Mouse (Mus musculus): ENCODE measurements around the gene Gm5737.

The Gm5737 gene

GRCm38 (mm10) chr7:120811834-120812415, at the start of gene Gm5737:
Gene Gm5737 (plus strand): TSS chr7:120812365.
- DNase-seq (ENCODE audit: low read depth, low spot score): no peak

GRCm38 (mm10) chr7:120767369-120767768, 44.8 kb upstream of the Gm5737 start:
- DNase-seq (ENCODE audit: low read depth, low spot score): no peak

- no peak for DNase-seq (ENCODE audit: low read depth, low spot score)
Observed at GRCm38 (mm10) chr7:120771389-120771788, 40.8 kb upstream of the Gm5737 start.

GRCm38 (mm10) chr7:120778012-120778411, 34.2 kb upstream of the Gm5737 start:
- no peak for DNase-seq (ENCODE audit: low read depth, low spot score)

- DNase-seq (ENCODE audit: low read depth, low spot score): no peak
Observed at GRCm38 (mm10) chr7:120795544-120795943, 16.6 kb upstream of the Gm5737 start.

- no peak for DNase-seq (ENCODE audit: low read depth, low spot score)
Observed at GRCm38 (mm10) chr7:120796369-120796768, 15.8 kb upstream of the Gm5737 start.

GRCm38 (mm10) chr7:120803268-120803667, 8.9 kb upstream of the Gm5737 start:
- DNase-seq (ENCODE audit: low read depth, low spot score): no peak

- DNase-seq (ENCODE audit: low read depth, low spot score): no peak
Observed at GRCm38 (mm10) chr7:120809705-120810104, 2.5 kb upstream of the Gm5737 start.

GRCm38 (mm10) chr7:120817552-120817951, 5.4 kb downstream of the Gm5737 start:
- DNase-seq (ENCODE audit: low read depth, low spot score): no peak

GRCm38 (mm10) chr7:120819386-120819785, 7.2 kb downstream of the Gm5737 start:
- no peak for DNase-seq (ENCODE audit: low read depth, low spot score)

GRCm38 (mm10) chr7:120823248-120823647, 11.1 kb downstream of the Gm5737 start:
- DNase-seq (ENCODE audit: low read depth, low spot score): peak; percentile 60

GRCm38 (mm10) chr7:120825097-120825496, 12.9 kb downstream of the Gm5737 start:
- DNase-seq (ENCODE audit: low read depth, low spot score): no peak

- no peak for DNase-seq (ENCODE audit: low read depth, low spot score)
Observed at GRCm38 (mm10) chr7:120826408-120826807, 14.2 kb downstream of the Gm5737 start.

GRCm38 (mm10) chr7:120830431-120831381, 18.5 kb downstream of the Gm5737 start:
- DNase-seq (ENCODE audit: low read depth, low spot score): peak; percentile 74

- peak; percentile 79 for DNase-seq (ENCODE audit: low read depth, low spot score)
Observed at GRCm38 (mm10) chr7:120834426-120834825, 22.3 kb downstream of the Gm5737 start.

- DNase-seq (ENCODE audit: low read depth, low spot score): peak; percentile 94
Observed at GRCm38 (mm10) chr7:120834863-120835372, 22.8 kb downstream of the Gm5737 start.

GRCm38 (mm10) chr7:120835449-120836359, 23.5 kb downstream of the Gm5737 start:
- peak; percentile 96 for DNase-seq (ENCODE audit: low read depth, low spot score)

GRCm38 (mm10) chr7:120836361-120836760, 24.2 kb downstream of the Gm5737 start:
- peak; percentile 44 for DNase-seq (ENCODE audit: low read depth, low spot score)

- DNase-seq (ENCODE audit: low read depth, low spot score): no peak
Observed at GRCm38 (mm10) chr7:120838436-120839160, 26.4 kb downstream of the Gm5737 start.

GRCm38 (mm10) chr7:120839786-120840185, 27.6 kb downstream of the Gm5737 start:
- no peak for DNase-seq (ENCODE audit: low read depth, low spot score)

Data from CD4-positive helper T cell, adult 2 months (primary cell).